Comparison of ENCODE assay signal across 8 mouse cellular contexts in the genomic region with DNA sequence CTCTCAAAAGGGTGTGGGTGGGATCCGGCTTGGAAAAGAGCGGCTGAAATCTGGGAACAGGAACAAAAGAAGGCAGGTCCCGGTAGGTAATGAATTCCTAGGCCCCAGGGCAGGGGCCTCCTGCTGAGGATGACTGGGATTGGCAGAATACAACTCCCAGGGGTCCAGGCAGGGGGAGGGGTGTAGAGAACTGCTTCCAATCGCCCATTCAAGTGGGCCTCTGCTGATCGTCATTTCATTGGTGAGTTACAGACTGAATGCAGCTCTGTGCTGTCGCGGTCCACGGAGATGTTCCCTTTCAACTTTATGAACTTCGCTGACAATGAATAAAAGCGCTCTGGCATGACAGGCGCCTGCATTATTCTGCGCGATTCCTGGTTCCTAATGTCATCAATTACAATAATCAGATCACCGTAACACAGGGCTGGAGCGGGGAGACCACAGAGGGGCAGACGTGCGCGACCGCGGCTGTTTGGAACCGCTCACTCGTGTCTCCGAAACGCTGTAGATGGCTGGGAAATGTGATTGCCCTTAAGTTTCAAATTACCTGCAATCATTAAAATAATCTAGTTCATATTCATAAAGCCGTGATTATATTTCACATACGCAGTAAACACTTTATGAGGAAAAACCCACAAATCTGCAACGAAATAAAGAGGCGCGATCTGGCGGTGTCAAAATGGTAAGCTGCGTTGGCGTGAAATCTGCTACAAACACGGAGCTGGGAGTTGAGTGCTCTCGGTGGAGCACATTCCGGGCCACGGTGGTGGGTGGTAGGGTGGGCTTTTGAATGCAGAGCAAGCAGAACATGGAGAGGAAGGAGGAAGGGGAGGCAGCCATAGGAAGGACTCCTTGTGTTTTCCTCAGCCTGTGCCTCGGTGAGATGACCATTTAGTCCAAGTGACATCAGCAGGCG.
DNase-seq lines count a peak whose midpoint lies in the region; ATAC-seq and TF ChIP-seq lines count a peak whose summit lies in the region.

No protein-coding gene starts in this region.

- no peak for TF ChIP-seq CTCF in lung, embryonic 14.5 days (IDR thresholded peaks at IDR 0.05; ENCODE audit: low read depth)

- no peaks in the 10 kb centered on the region for H3K36me3 ChIP-seq in lung, embryonic 14.5 days (ENCODE audit: insufficient read depth)
- H3K36me3 ChIP-seq in embryonic facial prominence, embryonic 14.5 days (ENCODE audit: control insufficient read depth, insufficient read depth, low read length) = no peaks in the 10 kb centered on the region
- no peaks in the 10 kb centered on the region for H3K36me3 ChIP-seq in limb, embryonic 12.5 days
- H3K36me3 ChIP-seq in stomach, embryonic 15.5 days = no peaks in the 10 kb centered on the region
- H3K36me3 ChIP-seq in liver, embryonic 12.5 days = no peaks in the 10 kb centered on the region

- H3K27me3 ChIP-seq in lung, embryonic 14.5 days (ENCODE audit: insufficient read depth, low read length) = peaks cover 38% of the 10 kb centered on the region
- H3K27me3 ChIP-seq in embryonic facial prominence, embryonic 14.5 days (replicated peaks; ENCODE audit: control insufficient read depth, insufficient read depth, low read length) = peaks cover 40% of the 10 kb centered on the region
- peaks cover 99% of the 10 kb centered on the region for H3K27me3 ChIP-seq in limb, embryonic 12.5 days
- H3K27me3 ChIP-seq in stomach, embryonic 15.5 days (replicated peaks) = peaks cover 42% of the 10 kb centered on the region
- H3K27me3 ChIP-seq in liver, embryonic 12.5 days (replicated peaks) = peaks cover 56% of the 10 kb centered on the region

- H3K9me3 ChIP-seq in lung, embryonic 14.5 days (ENCODE audit: low read depth, low read length) = no peaks in the 10 kb centered on the region
- H3K9me3 ChIP-seq in embryonic facial prominence, embryonic 14.5 days (ENCODE audit: control insufficient read depth, low read length) = no peaks in the 10 kb centered on the region
- no peaks in the 10 kb centered on the region for H3K9me3 ChIP-seq in limb, embryonic 12.5 days
- no peaks in the 10 kb centered on the region for H3K9me3 ChIP-seq in stomach, embryonic 15.5 days
- no peaks in the 10 kb centered on the region for H3K9me3 ChIP-seq in liver, embryonic 12.5 days (replicated peaks)

- no peak overlapping the region for H3K4me3 ChIP-seq in lung, embryonic 14.5 days (ENCODE audit: low read depth, low read length)
- H3K4me3 ChIP-seq in embryonic facial prominence, embryonic 14.5 days (ENCODE audit: low read depth, low read length) = peak overlapping the region; percentile 18
- peak overlapping the region; percentile 19; the same call in 1 of the 2 replicates for H3K4me3 ChIP-seq in limb, embryonic 12.5 days (replicated peaks)
- H3K4me3 ChIP-seq in stomach, embryonic 15.5 days (replicated peaks) = no peak overlapping the region
- H3K4me3 ChIP-seq in liver, embryonic 12.5 days = no peak overlapping the region

- no peak for ATAC-seq in lung, embryonic 14.5 days (ENCODE audit: insufficient read depth)
- ATAC-seq in embryonic facial prominence, embryonic 14.5 days (ENCODE audit: low read depth) = no peak
- ATAC-seq in limb, embryonic 12.5 days (ENCODE audit: insufficient number of reproducible peaks, insufficient read depth, low FRiP score, low TSS enrichment, low read depth) = no peak
- ATAC-seq in stomach, embryonic 15.5 days (ENCODE audit: insufficient read depth, low FRiP score, low read depth) = no peak
- ATAC-seq in liver, embryonic 12.5 days = no peak

- H3K9ac ChIP-seq in lung, embryonic 14.5 days = no peak overlapping the region
- H3K9ac ChIP-seq in embryonic facial prominence, embryonic 14.5 days (ENCODE audit: low read depth, low read length) = no peak overlapping the region
- H3K9ac ChIP-seq in limb, embryonic 12.5 days (replicated peaks) = no peak overlapping the region; the same call in 1 of the 2 replicates
- H3K9ac ChIP-seq in stomach, embryonic 15.5 days = no peak overlapping the region
- no peak overlapping the region for H3K9ac ChIP-seq in liver, embryonic 12.5 days

- DNase-seq in lung, embryonic 14.5 days = no peak
- no peak for DNase-seq in lung, adult 18-20 months
- DNase-seq in embryonic facial prominence, embryonic 14.5 days (ENCODE audit: low spot score) = peak; percentile 39
- no peak for DNase-seq in adrenal gland, adult 18-20 months (ENCODE audit: low spot score in 2 of 2)
- no peak for DNase-seq in adrenal gland, adult (ENCODE audit: inconsistent age in 2 of 2, low spot score in 1 of 2)

- no peaks in the 10 kb centered on the region for H3K4me1 ChIP-seq in lung, embryonic 14.5 days (ENCODE audit: insufficient read depth)
- no peaks in the 10 kb centered on the region; the same call in 1 of the 2 replicates for H3K4me1 ChIP-seq in embryonic facial prominence, embryonic 14.5 days (ENCODE audit: control insufficient read depth, insufficient read depth, low read length)
- peaks cover 43% of the 10 kb centered on the region for H3K4me1 ChIP-seq in limb, embryonic 12.5 days (replicated peaks)
- 0 out of 2 replicates have a peak, but pooled peaks cover 3% of the 10 kb centered on the region for H3K4me1 ChIP-seq in stomach, embryonic 15.5 days
- no peaks in the 10 kb centered on the region for H3K4me1 ChIP-seq in liver, embryonic 12.5 days

- WGBS in lung, embryonic 14.5 days = 6% methylated on average over 38 of the region's 38 CpGs
- 5% methylated on average over 37 of the region's 38 CpGs for WGBS in embryonic facial prominence, embryonic 14.5 days
- 3% methylated on average over 38 of the region's 38 CpGs for WGBS in limb, embryonic 12.5 days
- whole genome bisulfite sequencing in stomach, embryonic 15.5 days = 6% methylated on average over 38 of the region's 38 CpGs
- 7% methylated on average over 38 of the region's 38 CpGs for WGBS in liver, embryonic 12.5 days (ENCODE audit: insufficient replicate concordance)

- H3K27ac ChIP-seq in lung, embryonic 14.5 days (ENCODE audit: low read depth) = no peak overlapping the region
- no peak overlapping the region for H3K27ac ChIP-seq in embryonic facial prominence, embryonic 14.5 days (replicated peaks; ENCODE audit: low read depth, low read length)
- H3K27ac ChIP-seq in limb, embryonic 12.5 days = no peak overlapping the region
- no peak overlapping the region for H3K27ac ChIP-seq in stomach, embryonic 15.5 days
- no peak overlapping the region for H3K27ac ChIP-seq in liver, embryonic 12.5 days

- H3K4me2 ChIP-seq in lung, embryonic 14.5 days = 0 out of 2 replicates have a peak overlapping the region, but pooled peaks have one; percentile 12
- H3K4me2 ChIP-seq in embryonic facial prominence, embryonic 14.5 days (ENCODE audit: low read depth, low read length) = peak overlapping the region; percentile 48
- H3K4me2 ChIP-seq in limb, embryonic 12.5 days = peak overlapping the region; percentile 44
- H3K4me2 ChIP-seq in stomach, embryonic 15.5 days = peak overlapping the region; percentile 28
- H3K4me2 ChIP-seq in liver, embryonic 12.5 days = no peak overlapping the region

Comparison
In these comparisons a context has a peak if more than half of its experiments do, and no peak if none do; other contexts are left out.
1. H3K4me3 ChIP-seq: peak in embryonic facial prominence, embryonic 14.5 days (single experiment) and limb, embryonic 12.5 days (single experiment); none in lung, embryonic 14.5 days (single experiment), stomach, embryonic 15.5 days (single experiment) and liver, embryonic 12.5 days (single experiment).